Mouse (Mus musculus): ENCODE measurements around the gene Plcz1. TPM values are rescaled to one million over a fixed set of nuclear protein-coding genes. Genes with fewer than 3 reads are reported as not detected.

Gene Plcz1
- polyA plus RNA-seq, 1 experiment from 2014 or later, result not detected

DNA sequence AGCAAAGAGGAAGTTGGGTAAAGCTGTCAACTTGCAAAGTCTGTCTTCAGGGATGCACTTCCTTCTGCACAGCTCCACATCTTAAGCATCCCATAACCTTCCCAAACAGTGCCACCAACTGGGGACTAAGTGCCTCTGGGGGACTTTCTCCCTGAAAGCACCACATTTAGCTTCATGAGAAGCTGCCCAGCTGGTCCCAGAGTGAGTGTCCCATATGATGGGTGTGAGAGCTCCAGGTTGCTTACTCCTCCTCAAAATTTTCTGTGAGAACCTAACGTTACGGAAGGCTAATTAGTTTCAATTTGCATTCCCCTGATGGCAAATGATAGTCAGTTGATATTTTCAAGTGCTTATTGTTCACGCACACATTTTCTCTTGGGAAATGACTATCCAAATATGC is 57.2 kb downstream of the Plcz1 start:
- Histone ChIP-seq H3K4me3 (no peak overlapping the region), H3K4me2 (no peak overlapping the region), H3K27me3 (replicated peaks) (no peaks in the 10 kb centered on the region), H3K36me3 (no peaks in the 10 kb centered on the region), H3K9ac (no peak overlapping the region), H3K27ac (no peak overlapping the region), H3K4me1 (no peaks in the 10 kb centered on the region), H3K9me3 (replicated peaks) (no peaks in the 10 kb centered on the region)
- ATAC-seq, result no peak
- 84% methylated on average over 3 of the region's 3 CpGs for whole genome bisulfite sequencing (ENCODE audit: insufficient replicate concordance)

GRCm38 (mm10) chr6:139981061-139981460 is 60.2 kb downstream of the Plcz1 start:
- H3K36me3 ChIP-seq, result no peaks in the 10 kb centered on the region
- no peak overlapping the region for H3K4me2 ChIP-seq
- no peaks in the 10 kb centered on the region for H3K4me1 ChIP-seq
- ATAC-seq, result no peak
- no peaks in the 10 kb centered on the region for H3K9me3 ChIP-seq (replicated peaks)
- no peak overlapping the region for H3K27ac ChIP-seq
- no peak overlapping the region for H3K4me3 ChIP-seq
- no peak overlapping the region for H3K9ac ChIP-seq
- no peaks in the 10 kb centered on the region for H3K27me3 ChIP-seq (replicated peaks)

DNA sequence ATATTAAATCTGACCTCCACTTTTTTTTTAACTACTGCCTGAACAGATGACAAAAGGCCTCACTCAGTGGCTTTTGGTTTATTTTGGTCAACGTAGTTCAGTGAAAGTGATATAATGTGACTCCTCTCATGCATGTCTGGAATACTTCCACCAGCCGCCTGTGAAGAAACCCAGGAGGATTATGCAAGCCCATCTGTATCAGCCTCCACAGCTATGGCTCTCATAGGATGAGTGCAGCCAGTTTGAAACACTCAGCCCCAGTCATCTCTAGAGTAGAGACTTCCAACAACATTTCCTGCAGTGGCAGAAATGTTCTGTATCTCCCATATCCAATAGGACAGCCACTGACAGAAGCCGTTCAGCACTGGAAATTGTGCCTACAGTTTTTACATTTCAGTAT is 63.1 kb downstream of the Plcz1 start:
- Histone ChIP-seq H3K4me2 (no peak overlapping the region), H3K27me3 (replicated peaks) (no peaks in the 10 kb centered on the region), H3K9ac (no peak overlapping the region), H3K4me3 (no peak overlapping the region), H3K36me3 (no peaks in the 10 kb centered on the region), H3K9me3 (replicated peaks) (no peaks in the 10 kb centered on the region), H3K4me1 (no peaks in the 10 kb centered on the region), H3K27ac (no peak overlapping the region)
- 52% methylated on average over 3 of the region's 3 CpGs for WGBS (ENCODE audit: insufficient replicate concordance)
- ATAC-seq, result no peak

GRCm38 (mm10) chr6:139974668-139975067 is 66.6 kb downstream of the Plcz1 start:
- ATAC-seq, result no peak
- H3K9ac ChIP-seq, result no peak overlapping the region
- 66% methylated on average over 5 of the region's 5 CpGs for WGBS (ENCODE audit: insufficient replicate concordance)
- no peak overlapping the region for H3K4me2 ChIP-seq
- H3K27me3 ChIP-seq (replicated peaks), result no peaks in the 10 kb centered on the region
- no peaks in the 10 kb centered on the region for H3K36me3 ChIP-seq
- no peaks in the 10 kb centered on the region for H3K4me1 ChIP-seq
- no peak overlapping the region for H3K27ac ChIP-seq
- no peaks in the 10 kb centered on the region for H3K9me3 ChIP-seq (replicated peaks)
- H3K4me3 ChIP-seq, result no peak overlapping the region

- H3K4me3 ChIP-seq, result no peak overlapping the region
- ATAC-seq, result no peak
- H3K4me1 ChIP-seq, result no peaks in the 10 kb centered on the region
- H3K9me3 ChIP-seq (replicated peaks), result no peaks in the 10 kb centered on the region
- no peak overlapping the region for H3K27ac ChIP-seq
- WGBS (ENCODE audit: insufficient replicate concordance), result 57% methylated on average over 4 of the region's 4 CpGs
- no peaks in the 10 kb centered on the region for H3K27me3 ChIP-seq (replicated peaks)
- no peak overlapping the region for H3K9ac ChIP-seq
- H3K36me3 ChIP-seq, result no peaks in the 10 kb centered on the region
- no peak overlapping the region for H3K4me2 ChIP-seq
Observed at GRCm38 (mm10) chr6:139971608-139972298, 69.5 kb downstream of the Plcz1 start.

- Histone ChIP-seq H3K9ac (no peak overlapping the region), H3K27me3 (replicated peaks) (no peaks in the 10 kb centered on the region), H3K27ac (no peak overlapping the region), H3K9me3 (replicated peaks) (no peaks in the 10 kb centered on the region), H3K4me1 (no peaks in the 10 kb centered on the region), H3K4me3 (no peak overlapping the region), H3K4me2 (no peak overlapping the region), H3K36me3 (no peaks in the 10 kb centered on the region)
- 49% methylated on average over 6 of the region's 6 CpGs for WGBS (ENCODE audit: insufficient replicate concordance)
- ATAC-seq, result no peak
Observed at GRCm38 (mm10) chr6:139966684-139967083, 74.6 kb downstream of the Plcz1 start.

GRCm38 (mm10) chr6:139964895-139965294 is 76.4 kb downstream of the Plcz1 start:
- no peaks in the 10 kb centered on the region for H3K36me3 ChIP-seq
- H3K9ac ChIP-seq, result no peak overlapping the region
- H3K4me2 ChIP-seq, result no peak overlapping the region
- 0 out of 2 replicates have a peak, but pooled peaks cover 4% of the 10 kb centered on the region for H3K9me3 ChIP-seq (replicated peaks)
- ATAC-seq, result no peak
- H3K4me1 ChIP-seq, result no peaks in the 10 kb centered on the region
- H3K27ac ChIP-seq, result no peak overlapping the region
- 62% methylated on average over 3 of the region's 3 CpGs for WGBS (ENCODE audit: insufficient replicate concordance)
- no peak overlapping the region for H3K4me3 ChIP-seq
- no peaks in the 10 kb centered on the region for H3K27me3 ChIP-seq (replicated peaks)

DNA sequence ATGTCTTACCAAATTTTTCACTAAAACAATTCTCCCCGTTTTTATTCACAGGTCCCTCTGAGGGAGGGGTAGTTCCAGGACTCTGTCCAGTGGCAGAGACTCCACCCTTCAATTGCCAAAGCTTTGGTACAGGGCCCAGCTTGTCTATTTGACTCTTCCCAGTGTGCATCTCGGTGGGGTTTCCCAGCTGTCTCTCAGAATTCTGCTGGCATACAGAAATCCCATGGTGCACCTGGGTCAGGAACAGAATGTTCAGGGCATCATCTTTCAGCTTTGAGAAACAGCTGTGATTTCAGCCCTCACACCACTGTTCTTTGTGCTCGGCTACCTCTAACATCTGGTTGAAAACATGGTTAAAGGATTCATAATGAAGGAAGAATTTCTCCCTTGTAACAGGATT is 77.5 kb downstream of the Plcz1 start:
- 57% methylated on average over 3 of the region's 3 CpGs for WGBS (ENCODE audit: insufficient replicate concordance)
- H3K27ac ChIP-seq, result no peak overlapping the region
- H3K27me3 ChIP-seq (replicated peaks), result no peaks in the 10 kb centered on the region
- no peaks in the 10 kb centered on the region for H3K4me1 ChIP-seq
- no peak overlapping the region for H3K4me3 ChIP-seq
- no peak for ATAC-seq
- no peaks in the 10 kb centered on the region for H3K36me3 ChIP-seq
- H3K4me2 ChIP-seq, result no peak overlapping the region
- H3K9ac ChIP-seq, result no peak overlapping the region
- H3K9me3 ChIP-seq (replicated peaks), result 0 out of 2 replicates have a peak, but pooled peaks cover 4% of the 10 kb centered on the region

DNA sequence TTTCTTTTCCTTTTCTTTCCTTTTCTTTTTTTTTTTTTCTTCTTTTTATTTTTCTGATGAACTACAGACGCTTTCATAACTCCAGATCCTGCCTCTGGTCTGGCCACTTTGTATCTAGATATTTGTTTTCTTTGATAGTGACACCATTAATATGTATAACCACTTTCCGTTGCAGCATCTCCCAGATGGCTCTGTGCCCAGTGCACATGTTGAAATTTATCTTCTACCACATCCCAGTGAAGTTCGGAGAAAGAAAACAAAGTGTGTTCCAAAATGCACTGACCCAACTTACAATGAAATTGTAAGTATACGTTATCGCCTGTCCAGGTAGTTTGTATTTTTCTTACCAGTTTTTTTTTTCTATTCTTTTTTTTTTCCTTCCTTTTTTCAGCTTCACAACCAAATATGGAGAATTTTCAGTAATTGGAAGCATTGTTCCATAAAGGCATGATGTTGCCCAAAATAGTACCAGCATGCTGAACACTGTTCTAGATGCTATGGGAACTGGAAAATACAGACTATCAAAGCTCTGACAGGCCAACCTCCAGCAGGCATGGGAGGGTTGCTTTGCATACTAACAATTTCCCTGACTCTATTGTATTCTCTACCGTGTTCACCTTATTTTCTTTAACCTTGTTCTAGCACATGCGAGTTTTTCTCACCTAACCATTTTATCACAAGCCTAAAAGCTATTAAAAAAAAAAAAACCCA is 83.6 kb downstream of the Plcz1 start:
- Histone ChIP-seq H3K36me3 (no peaks in the 10 kb centered on the region), H3K27me3 (replicated peaks) (no peaks in the 10 kb centered on the region), H3K4me1 (no peaks in the 10 kb centered on the region), H3K4me2 (no peak overlapping the region), H3K27ac (no peak overlapping the region), H3K4me3 (no peak overlapping the region), H3K9me3 (replicated peaks) (0 out of 2 replicates have a peak, but pooled peaks cover 7% of the 10 kb centered on the region), H3K9ac (no peak overlapping the region)
- ATAC-seq, result no peak
- WGBS (ENCODE audit: insufficient replicate concordance), result 58% methylated on average over 7 of the region's 7 CpGs

GRCm38 (mm10) chr6:139953596-139953995 is 87.7 kb downstream of the Plcz1 start:
- H3K9ac ChIP-seq, result no peak overlapping the region
- H3K4me3 ChIP-seq, result no peak overlapping the region
- WGBS (ENCODE audit: insufficient replicate concordance), result 61% methylated on average over 12 of the region's 12 CpGs
- H3K27me3 ChIP-seq (replicated peaks), result no peaks in the 10 kb centered on the region
- 0 out of 2 replicates have a peak, but pooled peaks cover 3% of the 10 kb centered on the region for H3K9me3 ChIP-seq (replicated peaks)
- ATAC-seq, result no peak
- no peak overlapping the region for H3K4me2 ChIP-seq
- H3K36me3 ChIP-seq, result no peaks in the 10 kb centered on the region
- H3K27ac ChIP-seq, result no peak overlapping the region
- no peaks in the 10 kb centered on the region for H3K4me1 ChIP-seq

DNA sequence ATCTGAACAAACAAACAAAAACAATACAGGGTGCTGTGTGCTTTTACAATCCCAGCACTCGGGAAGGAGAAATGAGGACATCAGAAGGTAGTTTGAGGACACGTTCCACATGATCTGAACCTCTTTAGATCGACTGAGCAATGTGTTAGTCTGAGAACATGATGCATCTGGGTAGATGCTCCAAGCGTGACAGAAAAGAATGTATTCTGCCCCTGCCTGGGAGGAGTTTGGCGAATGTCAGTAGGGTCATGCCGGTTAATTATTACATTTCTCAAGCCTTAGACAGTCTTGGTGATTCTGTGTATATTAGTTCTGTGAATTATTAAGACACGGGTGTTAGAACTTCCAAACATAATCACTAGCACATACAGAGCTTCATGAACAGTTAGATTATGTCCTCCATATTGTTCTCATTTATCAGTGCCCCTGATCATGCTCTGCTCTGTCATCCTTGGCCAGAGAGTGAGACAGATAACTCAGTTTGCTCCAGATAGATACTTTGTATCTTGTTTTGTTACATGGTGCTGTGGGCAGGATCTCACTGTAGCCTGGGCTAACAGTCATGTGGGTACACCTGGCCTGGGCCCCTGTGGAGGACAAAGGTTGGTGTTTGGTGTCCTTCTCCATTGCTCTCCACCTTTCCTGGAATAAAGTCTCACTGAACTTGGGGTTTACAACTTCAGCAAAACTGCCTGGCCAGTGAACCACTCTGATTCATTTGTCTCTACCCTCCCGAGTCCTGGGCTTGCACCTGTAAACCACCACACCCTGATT is 94.0 kb downstream of the Plcz1 start:
- H3K9me3 ChIP-seq (replicated peaks), result no peaks in the 10 kb centered on the region
- no peak for ATAC-seq

More for the DNA sequence above, 94.0 kb downstream of the Plcz1 start:
- Histone ChIP-seq H3K9ac (no peak overlapping the region), H3K27me3 (replicated peaks) (no peaks in the 10 kb centered on the region), H3K4me1 (no peaks in the 10 kb centered on the region), H3K4me3 (no peak overlapping the region), H3K27ac (no peak overlapping the region), H3K4me2 (no peak overlapping the region), H3K36me3 (no peaks in the 10 kb centered on the region)
- WGBS (ENCODE audit: insufficient replicate concordance), result 72% methylated on average over 8 of the region's 8 CpGs
